Mouse (Mus musculus) stomach, postnatal 0 days (tissue): ENCODE data around the gene Plcb1.

Experiments
- CTCF ChIP-seq: IDR thresholded peaks from 2 replicates; pipeline ENCODE4 v1.5.1; 2016; ENCODE audit warnings: antibody characterized with exemption, low read depth, mild to moderate bottlenecking, moderate library complexity
- EP300 ChIP-seq: optimal IDR thresholded peaks from 2 replicates; pipeline ENCODE3; 2016; ENCODE audit warnings: antibody characterized with exemption

GRCm38 (mm10) chr2:134779826-134780225 lies 6.0 kb upstream of the Plcb1 start:
- TF ChIP-seq EP300 (no peak), CTCF (peak; percentile 39)
